Mouse (Mus musculus): ENCODE results near the gene Krtap5-5.
"Not testable (repeated sequence)": the region's sequence is repeated elsewhere in the genome, so short reads cannot be mapped to it uniquely, and the experiment has no call there.

Gene Krtap5-5

GRCm38 (mm10) chr7:142229871-142230270, at the start of gene Krtap5-5:
TSS of gene Krtap5-5 (minus strand) at chr7:142229971.
- DNase-seq (ENCODE audit: low spot score in 2 of 2): not testable (repeated sequence)

DNA sequence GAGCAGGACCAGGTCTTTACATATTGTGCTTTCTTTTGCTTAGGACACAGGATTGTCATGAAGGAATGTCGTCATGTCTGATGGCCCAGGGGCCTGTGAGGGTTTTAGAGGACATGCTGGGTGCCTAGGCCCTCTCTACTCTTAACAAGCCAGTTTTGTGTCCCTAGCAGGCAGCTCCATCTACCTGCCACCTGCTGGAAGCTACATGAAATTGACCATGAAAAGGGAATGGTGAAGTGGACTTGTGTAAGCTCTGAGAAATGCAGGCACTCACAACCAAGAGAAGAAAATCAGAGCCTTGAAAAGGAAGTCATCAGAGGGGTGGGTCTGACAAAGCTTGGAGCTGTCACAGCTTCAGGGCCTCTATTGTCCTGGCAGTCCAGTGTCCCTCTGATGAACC, 49.5 kb upstream of the Krtap5-5 start:
- DNase-seq (ENCODE audit: low spot score in 2 of 2): not testable (repeated sequence)

- DNase-seq (ENCODE audit: low spot score in 2 of 2): peak; percentile 19 to 30
Observed at GRCm38 (mm10) chr7:142278183-142278582, 48.4 kb upstream of the Krtap5-5 start.

GRCm38 (mm10) chr7:142274263-142274662, 44.5 kb upstream of the Krtap5-5 start, which contains the start of gene Gm4559:
TSS of gene Gm4559 (minus strand) at chr7:142274363.
- not testable (repeated sequence) for DNase-seq (ENCODE audit: low spot score in 2 of 2)

DNA sequence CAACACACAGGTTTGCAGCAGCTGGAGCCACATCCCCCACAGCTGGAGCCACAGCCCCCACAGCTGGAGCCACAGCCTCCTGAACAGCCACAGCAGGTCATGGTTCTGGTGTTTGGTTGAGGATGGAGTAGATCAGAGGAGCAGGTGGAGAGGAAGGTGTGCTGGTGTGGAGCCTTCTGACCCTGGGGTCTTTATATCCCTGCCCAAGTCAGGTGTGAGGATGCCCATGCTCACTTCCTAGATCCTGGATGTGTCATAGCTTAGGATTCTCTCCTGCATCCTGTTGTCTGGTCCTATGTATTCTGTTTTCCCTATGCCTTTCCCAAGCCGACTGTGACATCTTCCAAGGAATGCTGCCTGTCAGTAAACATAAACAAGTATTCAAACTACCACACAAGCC, 28.5 kb upstream of the Krtap5-5 start, which contains the start of gene Gm2431:
Gene Gm2431, minus strand, starts transcription at position 101 of the 400 bp plus-strand sequence.
- not testable (repeated sequence) for DNase-seq (ENCODE audit: low spot score in 2 of 2)

DNA sequence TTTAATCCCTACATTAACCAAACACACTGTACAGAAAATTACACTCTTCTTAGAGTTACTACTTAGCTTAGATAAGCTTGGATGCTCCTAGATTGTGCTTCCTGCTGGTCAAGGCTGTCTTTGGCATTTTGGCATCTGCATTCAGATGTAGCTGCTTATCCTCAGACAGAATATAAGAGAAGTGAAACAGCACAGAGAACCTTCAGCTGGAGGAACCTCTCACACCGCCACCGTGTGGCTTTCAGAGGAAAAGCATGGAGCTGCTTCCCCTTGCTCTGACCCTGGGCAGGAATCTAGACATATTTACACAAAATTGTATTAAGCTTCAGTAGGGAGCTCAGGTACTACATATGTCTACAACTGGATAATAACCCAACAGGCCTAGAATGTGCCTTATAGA, 25.7 kb upstream of the Krtap5-5 start:
- peak in 1 of 2 experiments; percentile 7 for DNase-seq (ENCODE audit: low spot score in 2 of 2)

- DNase-seq (ENCODE audit: low spot score in 2 of 2): no peak
Observed at GRCm38 (mm10) chr7:142249824-142250223, 20.1 kb upstream of the Krtap5-5 start.

DNA sequence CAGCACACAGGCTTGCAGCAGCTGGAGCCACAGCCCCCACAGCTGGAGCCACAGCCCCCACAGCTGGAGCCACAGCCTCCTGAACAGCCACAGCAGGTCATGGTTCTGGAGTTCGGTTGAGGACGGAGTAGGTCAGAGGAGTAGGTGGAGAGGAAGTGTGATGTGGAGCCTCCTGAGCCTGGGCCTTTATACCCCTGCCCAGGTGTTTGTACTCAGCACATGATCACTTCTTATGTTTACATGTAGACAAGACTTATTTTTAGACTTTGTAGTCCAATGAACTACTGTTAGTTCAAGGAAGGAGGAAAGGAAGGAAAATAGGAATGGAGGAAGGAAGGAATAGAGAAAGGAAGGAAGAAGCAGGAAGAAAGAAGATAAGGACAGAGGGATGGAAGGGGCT, 11.2 kb upstream of the Krtap5-5 start, which contains the start of gene Gm40460:
Gene Gm40460, minus strand, starts transcription at position 101 of the 400 bp plus-strand sequence.
- no peak for DNase-seq (ENCODE audit: low spot score in 2 of 2)

DNA sequence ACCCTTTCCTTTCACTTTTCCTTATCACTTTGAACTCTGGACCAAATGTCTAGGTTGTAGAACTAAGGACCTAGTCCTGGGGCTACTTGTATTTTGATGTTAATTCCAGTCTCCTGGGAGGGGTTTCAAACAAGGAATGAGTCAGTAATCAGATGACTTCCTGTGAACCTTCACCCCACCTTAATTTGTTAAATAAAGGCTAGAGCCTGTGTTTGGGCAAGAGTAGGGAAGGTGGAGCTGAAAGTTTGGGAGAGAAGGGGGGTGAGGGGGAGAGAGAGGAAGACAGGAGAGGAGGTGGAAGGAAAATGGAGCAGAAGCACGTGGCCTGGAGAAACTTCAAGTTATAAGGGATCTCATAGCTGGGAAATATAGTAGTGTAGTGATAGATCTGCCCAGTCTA, 1.8 kb upstream of the Krtap5-5 start:
- DNase-seq (ENCODE audit: low spot score in 2 of 2): no peak

DNA sequence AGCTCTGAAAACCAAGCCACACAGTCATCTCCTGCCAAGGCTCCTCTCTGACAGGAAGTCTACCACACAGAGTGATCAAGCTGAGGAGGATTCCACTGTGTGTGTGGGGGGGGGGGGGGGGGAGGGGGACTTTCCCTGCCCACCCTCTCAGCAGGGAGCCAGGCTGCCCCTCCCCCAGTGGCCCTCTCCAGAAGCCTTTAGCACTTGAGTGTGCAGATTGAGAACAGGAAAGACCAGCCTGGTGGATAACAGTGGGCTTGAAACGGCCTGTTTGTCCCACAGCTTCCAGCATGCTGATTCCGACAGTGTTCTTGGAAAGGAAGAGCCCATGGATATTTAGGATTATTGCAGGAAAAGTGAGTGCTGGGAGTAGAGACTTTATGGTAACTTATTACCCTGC, 5.3 kb downstream of the Krtap5-5 start:
- no peak for DNase-seq (ENCODE audit: low spot score in 2 of 2)

DNA sequence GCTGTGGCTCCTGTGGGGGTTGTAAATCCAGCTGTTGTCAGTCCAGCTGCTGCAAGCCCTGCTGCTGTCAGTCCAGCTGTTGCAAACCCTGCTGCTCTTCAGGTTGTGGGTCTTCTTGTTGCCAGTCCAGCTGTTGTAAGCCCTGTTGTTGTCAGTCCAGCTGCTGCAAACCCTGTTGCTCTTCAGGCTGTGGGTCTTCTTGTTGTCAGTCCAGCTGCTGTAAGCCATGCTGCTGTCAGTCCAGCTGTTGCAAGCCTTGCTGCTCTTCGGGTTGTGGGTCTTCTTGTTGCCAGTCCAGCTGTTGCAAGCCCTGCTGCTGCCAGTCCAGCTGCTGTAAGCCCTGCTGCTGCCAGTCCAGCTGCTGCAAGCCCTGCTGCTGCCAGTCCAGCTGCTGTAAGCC, 17.6 kb downstream of the Krtap5-5 start:
- not testable (repeated sequence) for DNase-seq (ENCODE audit: low spot score in 2 of 2)

DNA sequence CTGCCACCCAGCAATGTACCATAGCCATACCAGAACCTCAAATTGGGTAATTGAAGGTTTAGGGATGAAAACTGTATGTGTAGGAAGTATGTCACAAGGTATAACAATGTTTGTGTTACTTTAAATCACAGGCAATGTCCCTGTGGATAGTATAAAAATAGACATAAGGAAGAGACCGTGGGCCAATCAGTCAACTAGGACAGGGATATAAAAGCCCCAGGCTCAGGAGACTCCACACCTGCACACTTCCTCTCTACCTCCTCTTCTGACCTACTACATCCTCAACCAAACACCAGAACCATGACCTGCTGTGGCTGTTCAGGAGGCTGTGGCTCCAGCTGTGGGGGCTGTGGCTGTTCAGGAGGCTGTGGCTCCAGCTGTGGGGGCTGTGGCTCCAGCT, 18.2 kb downstream of the Krtap5-5 start, which contains the start of gene Gm7579:
Gene Gm7579, plus strand, starts transcription at position 301 of the 400 bp plus-strand sequence.
- DNase-seq (ENCODE audit: low spot score in 2 of 2): no peak

GRCm38 (mm10) chr7:142206891-142207290, 22.9 kb downstream of the Krtap5-5 start:
- DNase-seq (ENCODE audit: low spot score in 2 of 2): not testable (repeated sequence)

DNA sequence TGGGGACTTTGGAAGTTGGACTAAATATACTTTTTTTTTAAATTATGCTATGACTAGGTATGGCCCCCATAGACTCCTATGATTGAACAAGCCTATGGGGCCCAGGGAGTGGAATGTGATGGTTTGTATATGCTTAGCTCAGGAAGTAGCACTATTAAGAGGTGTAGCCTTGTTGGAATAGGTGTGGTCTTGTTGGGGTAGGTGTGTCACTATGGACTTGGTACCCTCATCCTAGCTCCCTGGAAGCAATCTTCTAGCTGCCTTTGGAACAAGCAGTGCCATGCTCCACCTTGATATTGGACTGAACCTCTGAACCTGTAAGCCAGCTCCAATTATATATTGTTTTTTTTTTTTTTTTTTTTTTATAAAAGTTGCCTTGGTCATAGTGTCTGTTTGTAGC, 24.3 kb downstream of the Krtap5-5 start:
- no peak for DNase-seq (ENCODE audit: low spot score in 2 of 2)

- no peak for DNase-seq (ENCODE audit: low spot score in 2 of 2)
Observed at GRCm38 (mm10) chr7:142201064-142201463, 28.7 kb downstream of the Krtap5-5 start, which contains the start of gene Krtap5-3. TSS of gene Krtap5-3 (plus strand) at chr7:142201364.

GRCm38 (mm10) chr7:142198748-142199147, 31.0 kb downstream of the Krtap5-5 start:
- DNase-seq (ENCODE audit: low spot score in 2 of 2): no peak

DNA sequence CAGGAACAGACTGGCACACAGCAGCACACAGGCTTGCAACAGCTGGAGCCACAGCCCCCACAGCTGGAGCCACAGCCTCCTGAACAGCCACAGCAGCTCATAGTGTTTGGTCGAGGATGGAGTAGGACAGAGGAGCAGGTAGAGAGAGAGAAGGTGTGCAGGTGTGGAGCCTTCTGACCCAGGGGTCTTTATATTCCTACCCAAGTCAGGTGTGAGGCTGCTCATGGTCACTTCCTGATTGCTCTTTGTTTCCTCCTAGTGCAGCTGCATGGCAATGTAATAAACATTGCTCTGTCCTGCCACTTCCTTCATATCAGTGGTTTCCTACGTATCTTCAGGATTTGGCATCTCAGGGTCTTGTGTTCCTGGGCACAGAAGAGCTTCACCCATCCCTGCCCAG, 39.5 kb downstream of the Krtap5-5 start, which contains the start of gene Gm10153:
Gene Gm10153, minus strand, starts transcription at position 101 of the 400 bp plus-strand sequence.
- DNase-seq (ENCODE audit: low spot score in 2 of 2): no peak

GRCm38 (mm10) chr7:142188156-142188555, 41.6 kb downstream of the Krtap5-5 start:
- no peak for DNase-seq (ENCODE audit: low spot score in 2 of 2)

DNA sequence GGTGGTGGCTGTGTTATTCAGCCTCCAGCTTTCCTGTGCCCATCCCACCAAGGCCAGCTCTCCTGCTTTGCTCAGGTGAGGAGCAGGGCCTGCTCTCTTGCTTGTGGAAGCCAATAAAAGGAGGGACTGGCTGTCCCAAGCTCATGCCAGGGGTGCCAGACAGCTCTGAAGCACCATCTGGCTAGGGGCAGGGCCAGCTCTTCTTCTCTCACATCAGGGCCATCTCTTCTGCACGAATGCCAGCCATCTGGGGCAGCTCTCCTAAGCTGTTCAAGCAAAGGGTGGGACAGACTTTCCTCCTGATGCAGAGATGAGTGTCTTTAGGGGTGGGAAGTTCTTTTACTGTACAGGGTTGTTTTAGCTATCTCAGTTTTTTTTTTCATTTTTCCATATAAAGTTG, 48.8 kb downstream of the Krtap5-5 start:
- no peak for DNase-seq (ENCODE audit: low spot score in 2 of 2)
